Mouse (Mus musculus): ENCODE data around the gene Otud5. TPM values are rescaled to one million over a fixed set of nuclear protein-coding genes. Genes with fewer than 3 reads are reported as not detected.

Gene Otud5
- polyA plus RNA-seq, 1 experiment from 2014 or later, result 32.4 TPM

DNA sequence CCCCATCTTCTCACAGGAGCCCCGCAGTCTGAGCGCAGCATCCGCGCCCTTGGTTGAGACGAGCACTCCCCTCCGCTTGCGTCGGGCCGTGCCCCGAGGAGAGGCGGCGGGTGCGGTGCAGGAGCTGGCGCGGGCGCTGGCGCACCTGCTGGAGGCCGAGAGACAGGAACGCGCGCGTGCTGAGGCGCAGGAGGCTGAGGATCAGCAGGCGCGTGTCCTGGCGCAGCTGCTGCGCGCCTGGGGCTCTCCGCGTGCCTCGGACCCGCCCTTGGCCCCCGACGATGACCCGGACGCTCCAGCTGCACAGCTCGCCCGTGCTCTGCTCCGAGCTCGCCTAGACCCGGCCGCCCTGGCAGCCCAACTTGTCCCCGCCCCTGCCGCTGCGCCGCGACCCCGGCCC lies 80.9 kb downstream of the Otud5 start:
- no peaks in the 10 kb centered on the region for H3K9me3 ChIP-seq (ENCODE audit: control insufficient read depth, low read length)
- ATAC-seq (ENCODE audit: low FRiP score) (peak; percentile 25; the same call in 1 of the 2 replicates), DNase-seq (ENCODE audit: low spot score) (peak; percentile 44)
- no peaks in the 10 kb centered on the region for H3K4me1 ChIP-seq (replicated peaks; ENCODE audit: control insufficient read depth, insufficient read depth, low read length)
- no peaks in the 10 kb centered on the region for H3K36me3 ChIP-seq (ENCODE audit: control insufficient read depth, insufficient read depth, low read length)
- peak overlapping the region; percentile 28 for H3K4me3 ChIP-seq (ENCODE audit: low read depth, low read length)
- H3K9ac ChIP-seq (ENCODE audit: low read depth, low read length), result peak overlapping the region; percentile 33; the same call in 1 of the 2 replicates
- H3K27me3 ChIP-seq (ENCODE audit: control insufficient read depth, insufficient read depth, low read length), result peaks cover 28% of the 10 kb centered on the region; the same call in 1 of the 2 replicates
- peak overlapping the region; percentile 38 for H3K4me2 ChIP-seq (replicated peaks; ENCODE audit: low read depth, low read length)
- no peak overlapping the region for H3K27ac ChIP-seq (ENCODE audit: low read depth, low read length)
- 6% methylated on average over 41 of the region's 48 CpGs for WGBS

MicroRNAs within 50 kb of the gene (microRNA counts, 519-probe panel; counts per million panel counts)
- microRNA mmu-miR-1198, result 4,180 counts per million, percentile 41 among the panel's probes with 10 or more counts

Other genes starting within 250 kb of the Otud5 start
- gene Ccdc22, start 235.8 kb upstream of the Otud5 start, polyA plus RNA-seq (2014; fragmentation: Nextera tagmentation; extraction: Ambion mirVana), result 22.4 and 25.8 TPM in 2 replicates
- gene Cacna1f, start 234.3 kb upstream of the Otud5 start, polyA plus RNA-seq (2014; fragmentation: Nextera tagmentation; extraction: Ambion mirVana), result 0.04 TPM in 1 of 2 replicates, not detected in the other
- gene Syp, start 202.9 kb upstream of the Otud5 start, polyA plus RNA-seq (2014; fragmentation: Nextera tagmentation; extraction: Ambion mirVana), result 13.9 and 14.5 TPM in 2 replicates
- 1.9 and 2.5 TPM in 2 replicates for gene Prickle3, start 184.1 kb upstream of the Otud5 start, polyA plus RNA-seq (2014; fragmentation: Nextera tagmentation; extraction: Ambion mirVana)
- 45.7 and 49.3 TPM in 2 replicates for gene Plp2, start 170.0 kb upstream of the Otud5 start, polyA plus RNA-seq (2014; fragmentation: Nextera tagmentation; extraction: Ambion mirVana)
- 0.07 and 0.25 TPM in 2 replicates for gene Magix, start 160.1 kb upstream of the Otud5 start, polyA plus RNA-seq (2014; fragmentation: Nextera tagmentation; extraction: Ambion mirVana)
- gene Gpkow, start 144.2 kb upstream of the Otud5 start, polyA plus RNA-seq (2014; fragmentation: Nextera tagmentation; extraction: Ambion mirVana), result 35.6 and 47.7 TPM in 2 replicates
- 16.1 and 18.7 TPM in 2 replicates for gene Wdr45, start 127.0 kb upstream of the Otud5 start, polyA plus RNA-seq (2014; fragmentation: Nextera tagmentation; extraction: Ambion mirVana)
- gene Gm45208, start 119.1 kb upstream of the Otud5 start, polyA plus RNA-seq (2014; fragmentation: Nextera tagmentation; extraction: Ambion mirVana), result not detected in 2 replicates
- 98.3 and 108 TPM in 2 replicates for gene Praf2, start 112.9 kb upstream of the Otud5 start, polyA plus RNA-seq (2014; fragmentation: Nextera tagmentation; extraction: Ambion mirVana)
- gene Ccdc120, start 90.5 kb upstream of the Otud5 start, polyA plus RNA-seq (2014; fragmentation: Nextera tagmentation; extraction: Ambion mirVana), result 19.9 and 21.5 TPM in 2 replicates
- 18.5 and 21.7 TPM in 2 replicates for gene Tfe3, start 78.8 kb upstream of the Otud5 start, polyA plus RNA-seq (2014; fragmentation: Nextera tagmentation; extraction: Ambion mirVana)
- gene Gripap1, start 51.6 kb upstream of the Otud5 start, polyA plus RNA-seq (2014; fragmentation: Nextera tagmentation; extraction: Ambion mirVana), result 46.1 and 53.6 TPM in 2 replicates
- gene Kcnd1, start 19.1 kb upstream of the Otud5 start, polyA plus RNA-seq (2014; fragmentation: Nextera tagmentation; extraction: Ambion mirVana), result 1.6 and 2.2 TPM in 2 replicates
- gene Pim2, start 36.9 kb downstream of the Otud5 start, polyA plus RNA-seq (2014; fragmentation: Nextera tagmentation; extraction: Ambion mirVana), result 6.4 and 7.1 TPM in 2 replicates
- 11.5 and 13.3 TPM in 2 replicates for gene Slc35a2, start 42.7 kb downstream of the Otud5 start, polyA plus RNA-seq (2014; fragmentation: Nextera tagmentation; extraction: Ambion mirVana)
- gene Pqbp1, start 57.9 kb downstream of the Otud5 start, polyA plus RNA-seq (2014; fragmentation: Nextera tagmentation; extraction: Ambion mirVana), result 155 and 161 TPM in 2 replicates
- gene Timm17b, start 58.0 kb downstream of the Otud5 start, polyA plus RNA-seq (2014; fragmentation: Nextera tagmentation; extraction: Ambion mirVana), result 168 and 179 TPM in 2 replicates
- not detected in 2 replicates for gene Gm10491, start 66.5 kb downstream of the Otud5 start, polyA plus RNA-seq (2014; fragmentation: Nextera tagmentation; extraction: Ambion mirVana)
- gene Gm10490, start 68.2 kb downstream of the Otud5 start, polyA plus RNA-seq (2014; fragmentation: Nextera tagmentation; extraction: Ambion mirVana), result not detected in 2 replicates
- gene Pcsk1n, start 78.5 kb downstream of the Otud5 start, polyA plus RNA-seq (2014; fragmentation: Nextera tagmentation; extraction: Ambion mirVana), result 23.9 and 25.9 TPM in 2 replicates
- not detected in 2 replicates for gene Eras, start 87.2 kb downstream of the Otud5 start, polyA plus RNA-seq (2014; fragmentation: Nextera tagmentation; extraction: Ambion mirVana)
- gene Hdac6, start 106.5 kb downstream of the Otud5 start, polyA plus RNA-seq (2014; fragmentation: Nextera tagmentation; extraction: Ambion mirVana), result 46.0 and 48.5 TPM in 2 replicates
- gene Gata1, start 136.7 kb downstream of the Otud5 start, polyA plus RNA-seq (2014; fragmentation: Nextera tagmentation; extraction: Ambion mirVana), result 3.9 and 4.9 TPM in 2 replicates
- gene Glod5, start 177.1 kb downstream of the Otud5 start, polyA plus RNA-seq (2014; fragmentation: Nextera tagmentation; extraction: Ambion mirVana), result not detected in 2 replicates
- 59.8 and 68.7 TPM in 2 replicates for gene Suv39h1, start 233.4 kb downstream of the Otud5 start, polyA plus RNA-seq (2014; fragmentation: Nextera tagmentation; extraction: Ambion mirVana)
- gene Was, start 249.1 kb downstream of the Otud5 start, polyA plus RNA-seq (2014; fragmentation: Nextera tagmentation; extraction: Ambion mirVana), result 0.49 and 0.91 TPM in 2 replicates